Mouse (Mus musculus) skeletal muscle tissue, postnatal 0 days (tissue): ENCODE measurements around the gene Dthd1. TPM values are rescaled to one million over a fixed set of nuclear protein-coding genes. Genes with fewer than 3 reads are reported as not detected.

Experiments
- polyA plus RNA-seq: library from polyadenylated mRNA; unstranded; fragments of >200 nt; fragmentation: Nextera tagmentation; extraction: Ambion mirVana; gene quantifications from 2 replicates; pipeline ENCODE4 v1.2.1, GENCODE M21; 2015

Dthd1 gene
- polyA plus RNA-seq, result not detected in 2 replicates

DNA sequence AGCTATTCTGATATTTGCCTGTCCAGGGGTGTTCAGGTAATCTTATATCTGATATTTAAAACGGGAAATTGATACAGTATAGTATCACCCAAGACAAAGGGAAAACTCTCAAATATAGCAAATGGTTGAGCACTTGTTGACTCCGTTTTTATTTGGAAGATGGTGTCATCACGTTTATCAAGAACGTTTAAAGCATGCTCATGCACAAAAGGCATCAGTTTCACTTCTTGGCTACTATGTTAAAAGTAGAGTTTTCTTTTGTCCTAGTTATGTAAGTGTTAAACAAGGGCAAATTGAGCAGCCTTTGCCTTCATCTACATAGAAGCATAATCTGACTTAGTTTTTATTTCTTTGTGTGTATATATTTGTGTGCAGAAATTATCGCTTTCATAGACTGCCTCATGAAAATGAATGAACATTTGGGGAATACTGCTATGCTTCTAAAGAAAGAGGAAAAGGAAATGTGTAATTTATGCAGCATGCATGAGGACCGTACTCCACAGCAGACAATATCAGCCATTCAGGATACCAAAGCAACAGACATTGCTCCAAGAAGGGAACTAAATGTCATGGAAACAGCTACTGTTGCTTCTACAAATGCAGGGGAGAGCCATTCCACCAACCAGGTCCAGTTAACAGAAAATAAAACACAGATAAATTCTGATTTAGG lies at the start of gene Dthd1:
TSS of gene Dthd1 (plus strand) at position 422 of the 670 bp plus-strand sequence.

DNA sequence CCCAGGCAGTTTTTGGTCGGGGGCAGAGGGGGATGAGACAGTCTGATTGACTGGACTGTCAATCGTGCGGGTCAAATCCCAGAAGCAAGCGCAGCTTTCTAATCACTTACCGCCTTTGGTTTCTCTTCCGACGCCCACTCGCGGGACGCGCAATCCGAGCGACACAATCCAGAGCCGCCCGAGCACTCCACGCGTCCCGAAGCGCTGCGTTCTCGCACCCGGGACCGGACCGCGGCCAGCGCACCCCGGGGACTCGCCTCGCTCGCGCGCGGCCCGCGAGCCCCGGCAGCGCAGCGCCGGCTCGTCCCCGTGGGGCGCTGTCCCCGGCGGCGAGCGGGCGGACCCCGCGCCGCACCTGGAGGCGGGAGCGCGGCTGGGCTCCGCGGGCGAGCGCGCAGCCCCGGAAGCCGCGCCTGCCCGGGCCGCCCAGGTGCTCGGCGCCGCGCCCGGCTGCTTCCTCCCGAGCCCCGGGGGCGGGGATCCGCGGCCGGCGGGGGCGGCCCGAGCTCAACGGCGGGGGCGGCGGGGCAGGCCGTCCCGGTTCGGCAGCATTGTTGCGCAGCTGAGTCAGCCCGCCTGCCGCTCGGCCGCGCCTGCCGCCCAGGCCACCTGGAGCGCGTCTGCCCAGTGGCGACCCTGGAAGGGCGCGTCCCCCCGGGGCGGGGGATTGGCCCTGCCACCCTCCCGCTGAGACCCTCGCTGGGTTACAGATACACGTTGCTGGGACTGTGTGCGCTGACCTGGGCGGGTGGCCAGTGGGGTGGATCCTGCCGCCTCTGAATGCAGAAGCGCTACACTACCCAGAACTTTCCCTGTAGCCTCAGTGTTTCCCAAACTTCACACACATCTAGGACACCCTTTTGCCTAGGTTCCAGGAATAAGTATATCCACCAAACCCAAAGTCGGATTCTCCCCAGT lies 47.6 kb upstream of the Dthd1 start, which contains the start of gene Arap2:
TSS of gene Arap2 (minus strand) at position 376 of the 918 bp plus-strand sequence.

Other genes with a start within 250 kb of the Dthd1 start
- gene Arap2, start 47.7 kb upstream of the Dthd1 start, polyA plus RNA-seq, result 0.72 and 1.00 TPM in 2 replicates